Mouse (Mus musculus): ENCODE measurements at regions not wholly inside any gene's neighbourhood (a gene's known extent, or its start where the extent isn't known, plus 50 kb on each side); places are given as distances from the start of the nearest gene placed in this dataset.
A peak's percentile ranks its signal among the peaks of the same experiment; 100 is the strongest.

DNA sequence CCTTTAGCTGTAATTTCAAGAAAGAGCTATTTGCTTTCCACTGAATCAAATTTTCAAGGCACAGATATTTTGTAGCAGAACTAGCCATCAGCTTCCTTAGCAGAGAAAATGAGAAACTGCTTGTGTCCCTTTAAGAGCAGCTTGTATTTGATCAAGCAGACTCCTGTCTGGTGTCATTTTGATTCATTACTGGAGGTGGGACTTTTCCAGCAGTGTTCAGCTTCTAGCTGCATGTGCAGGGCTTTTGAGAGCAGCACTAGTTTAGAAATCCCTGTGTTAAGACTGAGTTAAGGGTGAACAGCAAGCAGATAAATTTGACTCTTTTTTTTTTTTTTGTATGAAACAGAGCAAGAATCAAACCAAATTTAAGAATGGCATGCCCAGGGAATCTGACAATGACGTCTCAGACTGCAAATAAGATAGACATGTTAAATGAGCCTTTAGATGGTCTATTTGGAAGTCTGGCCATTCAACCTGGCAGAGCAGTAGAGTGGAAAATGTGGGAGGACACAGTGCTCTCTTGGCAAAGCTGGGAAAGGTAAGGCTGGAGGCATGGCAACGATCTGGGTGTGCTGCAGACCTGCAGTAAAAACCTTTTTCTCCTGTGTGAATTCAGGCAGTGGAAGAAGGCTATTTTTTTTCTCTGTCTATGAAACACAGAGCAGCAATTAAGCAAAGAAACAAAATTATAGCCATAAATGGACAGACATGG is 419.9 kb upstream of the Dmd start:
- Histone ChIP-seq H3K4me1 (ENCODE audit: control insufficient read depth, insufficient read depth, low read depth, low read length) (no peaks in the 10 kb centered on the region), H3K4me3 (ENCODE audit: low read length) (no peak overlapping the region), H3K27me3 (replicated peaks; ENCODE audit: control insufficient read depth, insufficient read depth, low read length) (no peaks in the 10 kb centered on the region), H3K36me3 (ENCODE audit: control insufficient read depth, insufficient read depth, low read length) (no peaks in the 10 kb centered on the region), H3K27ac (ENCODE audit: low read depth, low read length) (no peak overlapping the region), H3K9me3 (ENCODE audit: control insufficient read depth, low read length) (no peaks in the 10 kb centered on the region), H3K9ac (ENCODE audit: low read depth, low read length) (no peak overlapping the region), H3K4me2 (ENCODE audit: low read length) (no peak overlapping the region)
- peak; percentile 30; the same call in 1 of the 2 replicates for ATAC-seq
- 50% methylated on average over 2 of the region's 2 CpGs for WGBS

DNA sequence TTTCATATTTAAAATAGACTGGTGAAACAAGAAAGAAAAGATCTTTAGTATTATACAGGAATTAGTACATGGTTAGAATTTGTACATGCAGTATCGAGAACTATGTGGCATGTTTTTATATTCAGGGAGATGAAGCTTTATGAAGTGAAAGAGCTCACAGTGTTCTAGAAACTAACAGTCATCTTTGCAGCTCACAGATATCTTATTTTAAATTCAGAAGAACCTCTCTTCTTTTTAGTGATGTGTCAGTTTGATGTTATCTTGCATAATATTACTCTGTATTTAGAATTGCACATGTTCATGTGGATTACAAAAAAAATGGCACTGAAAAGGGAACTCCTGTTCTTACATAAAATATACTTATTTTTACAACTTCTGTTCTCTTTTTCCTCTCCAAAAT is 377.1 kb upstream of the Dmd start:
- 88% methylated on average over 1 of the region's 1 CpGs for WGBS
- Histone ChIP-seq H3K9ac (ENCODE audit: low read depth, low read length) (no peak overlapping the region), H3K9me3 (ENCODE audit: control insufficient read depth, low read length) (no peaks in the 10 kb centered on the region), H3K27me3 (replicated peaks; ENCODE audit: control insufficient read depth, insufficient read depth, low read length) (no peaks in the 10 kb centered on the region), H3K4me3 (ENCODE audit: low read length) (no peak overlapping the region), H3K36me3 (ENCODE audit: control insufficient read depth, insufficient read depth, low read length) (no peaks in the 10 kb centered on the region), H3K4me1 (ENCODE audit: control insufficient read depth, insufficient read depth, low read depth, low read length) (no peaks in the 10 kb centered on the region), H3K4me2 (ENCODE audit: low read length) (no peak overlapping the region), H3K27ac (ENCODE audit: low read depth, low read length) (no peak overlapping the region)
- no peak for ATAC-seq

DNA sequence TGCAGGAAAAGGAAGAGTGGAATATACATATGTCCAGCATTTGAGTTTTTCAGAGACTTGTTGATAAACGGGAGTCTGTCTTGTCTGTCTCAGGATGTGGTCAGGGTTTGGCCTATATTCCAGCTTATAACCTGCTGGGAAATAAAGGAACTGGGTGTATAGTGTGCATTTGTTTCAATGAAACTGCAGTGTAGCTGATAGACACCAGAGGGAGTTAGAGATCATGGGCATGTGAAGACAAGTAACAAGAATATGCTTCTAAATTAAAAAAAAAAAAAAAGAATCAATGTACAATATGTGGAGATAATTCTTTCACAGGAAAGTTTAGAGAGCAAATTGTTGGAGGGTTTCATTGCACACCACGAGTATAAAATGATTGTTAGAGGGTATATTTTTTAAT is 335.3 kb upstream of the Dmd start:
- Histone ChIP-seq H3K36me3 (ENCODE audit: control insufficient read depth, insufficient read depth, low read length) (no peaks in the 10 kb centered on the region), H3K4me2 (ENCODE audit: low read length) (no peak overlapping the region), H3K9ac (ENCODE audit: low read depth, low read length) (no peak overlapping the region), H3K27me3 (replicated peaks; ENCODE audit: control insufficient read depth, insufficient read depth, low read length) (no peaks in the 10 kb centered on the region), H3K4me1 (ENCODE audit: control insufficient read depth, insufficient read depth, low read depth, low read length) (no peaks in the 10 kb centered on the region), H3K4me3 (ENCODE audit: low read length) (no peak overlapping the region), H3K27ac (ENCODE audit: low read depth, low read length) (no peak overlapping the region), H3K9me3 (ENCODE audit: control insufficient read depth, low read length) (no peaks in the 10 kb centered on the region)
- 56% methylated on average over 2 of the region's 2 CpGs for WGBS
- ATAC-seq = no peak

DNA sequence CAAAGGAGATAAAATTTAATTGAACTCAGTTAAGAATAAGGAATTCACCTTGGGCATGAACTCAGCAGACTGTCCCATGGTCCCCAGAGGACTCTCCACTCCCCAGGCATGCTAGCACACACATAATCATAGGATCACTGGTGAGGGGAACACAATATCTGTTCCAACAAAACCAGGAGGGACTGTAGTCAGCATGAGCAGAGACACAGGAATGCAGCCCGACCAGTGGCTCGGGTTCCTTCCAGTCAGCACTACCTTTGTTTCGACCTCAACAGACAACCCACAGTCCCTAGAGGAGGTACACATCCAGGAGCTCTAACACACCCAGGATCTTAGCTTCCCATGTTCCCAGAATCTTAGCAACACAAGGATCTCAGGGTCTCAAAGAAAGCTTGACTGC is 298.3 kb upstream of the Dmd start:
- Histone ChIP-seq H3K4me2 (ENCODE audit: low read length) (no peak overlapping the region), H3K36me3 (ENCODE audit: control insufficient read depth, insufficient read depth, low read length) (no peaks in the 10 kb centered on the region), H3K9ac (ENCODE audit: low read depth, low read length) (no peak overlapping the region), H3K4me3 (ENCODE audit: low read length) (no peak overlapping the region), H3K27me3 (replicated peaks; ENCODE audit: control insufficient read depth, insufficient read depth, low read length) (no peaks in the 10 kb centered on the region), H3K4me1 (ENCODE audit: control insufficient read depth, insufficient read depth, low read depth, low read length) (no peaks in the 10 kb centered on the region), H3K9me3 (ENCODE audit: control insufficient read depth, low read length) (no peaks in the 10 kb centered on the region), H3K27ac (ENCODE audit: low read depth, low read length) (no peak overlapping the region)
- ATAC-seq = no peak
- WGBS = 73% methylated on average over 3 of the region's 3 CpGs

All from hindbrain, embryonic 16.5 days (tissue).